ENCODE assay signal across 11 mouse cellular contexts in the genomic region with DNA sequence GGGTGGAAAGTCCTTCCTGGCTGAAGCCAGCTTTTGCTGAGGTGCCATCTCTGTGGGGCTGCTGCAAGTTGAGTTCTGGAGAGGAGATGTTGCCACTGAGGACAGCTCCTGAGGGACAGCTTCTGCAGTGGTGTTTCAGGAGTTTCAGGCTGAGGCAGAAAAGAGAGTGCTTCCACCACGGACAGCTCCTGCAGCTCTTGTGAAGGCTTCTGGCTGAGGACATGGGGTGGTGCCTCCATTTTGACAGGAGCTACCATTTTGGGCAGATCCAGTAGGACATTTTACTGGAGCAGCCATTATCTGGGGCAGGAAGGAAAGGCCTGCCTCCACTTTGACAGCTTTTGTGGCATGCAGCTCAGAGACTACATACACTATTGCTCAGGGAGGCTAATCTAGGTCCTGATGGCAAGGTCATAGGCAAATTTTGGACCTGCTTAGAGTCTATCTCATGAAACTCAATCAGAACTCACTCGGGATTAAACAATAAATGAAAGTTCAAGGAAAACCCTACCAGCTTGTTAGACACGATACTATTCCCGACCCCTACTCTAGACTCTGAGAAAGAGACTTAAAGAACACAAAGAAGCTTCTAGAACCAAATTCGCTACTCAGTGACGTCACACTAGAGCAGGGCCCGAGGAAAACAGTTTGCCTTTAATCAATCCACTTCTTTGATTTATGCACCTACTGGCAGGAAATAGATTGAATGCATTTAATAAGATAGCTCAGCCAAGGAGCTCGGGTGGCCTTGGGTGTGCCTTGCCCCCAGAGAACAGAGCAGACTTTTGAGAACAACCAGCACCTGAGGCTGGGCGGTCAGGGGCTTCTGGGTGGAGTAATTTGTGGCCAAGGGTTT.
DNase-seq lines count a peak whose midpoint lies in the region; ATAC-seq lines count a peak whose summit lies in the region.
"Had no signal": no experiment of that assay in that cellular context is flagged by ENCODE, and none has a peak within 500 bp of the region (broad histone marks: within the 10 kb centered on the region; RNA-seq: fewer than 3 reads in every experiment).

No protein-coding gene starts in this region.

- no peak for ATAC-seq in kidney, embryonic 16.5 days (ENCODE audit: low FRiP score, low TSS enrichment)
- no peak for ATAC-seq in forebrain, embryonic 11.5 days (replicated peaks; ENCODE audit: low FRiP score)
- ATAC-seq in neural tube, embryonic 14.5 days (ENCODE audit: low read depth): peak; percentile 65; the same call in 1 of the 2 replicates
- no peak for ATAC-seq in liver, embryonic 12.5 days

- no peaks in the 10 kb centered on the region for H3K4me1 ChIP-seq in kidney, embryonic 16.5 days (ENCODE audit: insufficient read depth, low read length)
- H3K4me1 ChIP-seq in forebrain, embryonic 11.5 days (replicated peaks; ENCODE audit: control insufficient read depth, insufficient read depth, low read length): peaks cover 7% of the 10 kb centered on the region; the same call in 1 of the 2 replicates
- no peaks in the 10 kb centered on the region for H3K4me1 ChIP-seq in limb, embryonic 10.5 days
- H3K4me1 ChIP-seq in neural tube, embryonic 14.5 days (ENCODE audit: control insufficient read depth, insufficient read depth, low read length): peaks cover 14% of the 10 kb centered on the region
- H3K4me1 ChIP-seq in liver, embryonic 12.5 days: no peaks in the 10 kb centered on the region

- H3K9ac ChIP-seq in kidney, embryonic 16.5 days (replicated peaks; ENCODE audit: low read length): no peak overlapping the region
- no peak overlapping the region for H3K9ac ChIP-seq in forebrain, embryonic 11.5 days (ENCODE audit: low read length)
- no peak overlapping the region for H3K9ac ChIP-seq in neural tube, embryonic 14.5 days (replicated peaks; ENCODE audit: low read depth, low read length)
- H3K9ac ChIP-seq in liver, embryonic 12.5 days: no peak overlapping the region

- H3K4me2 ChIP-seq in kidney, embryonic 16.5 days (replicated peaks; ENCODE audit: low read depth, low read length): no peak overlapping the region
- H3K4me2 ChIP-seq in forebrain, embryonic 11.5 days (ENCODE audit: low read depth, low read length, severe bottlenecking): no peak overlapping the region
- H3K4me2 ChIP-seq in neural tube, embryonic 14.5 days (ENCODE audit: low read depth, low read length): peak overlapping the region; percentile 23; the same call in 1 of the 2 replicates
- H3K4me2 ChIP-seq in liver, embryonic 12.5 days: no peak overlapping the region

- no peak overlapping the region for H3K4me3 ChIP-seq in kidney, embryonic 16.5 days (ENCODE audit: low read length)
- H3K4me3 ChIP-seq in forebrain, embryonic 11.5 days (ENCODE audit: low read depth, low read length): no peak overlapping the region
- H3K4me3 ChIP-seq in limb, embryonic 10.5 days: no peak overlapping the region
- no peak overlapping the region for H3K4me3 ChIP-seq in neural tube, embryonic 14.5 days (ENCODE audit: low read depth, low read length)
- no peak overlapping the region for H3K4me3 ChIP-seq in liver, embryonic 12.5 days

- 80% methylated on average over 9 of the region's 9 CpGs for WGBS in kidney, embryonic 16.5 days
- WGBS in forebrain, embryonic 11.5 days: 54% methylated on average over 9 of the region's 9 CpGs
- 81% methylated on average over 9 of the region's 9 CpGs for WGBS in limb, embryonic 10.5 days
- 39% methylated on average over 9 of the region's 9 CpGs for WGBS in neural tube, embryonic 14.5 days
- WGBS in liver, embryonic 12.5 days (ENCODE audit: insufficient replicate concordance): 63% methylated on average over 9 of the region's 9 CpGs

- H3K27ac ChIP-seq in kidney, embryonic 16.5 days (ENCODE audit: low read length): no peak overlapping the region
- no peak overlapping the region for H3K27ac ChIP-seq in forebrain, embryonic 11.5 days (ENCODE audit: low read depth, low read length)
- no peak overlapping the region for H3K27ac ChIP-seq in limb, embryonic 10.5 days
- peak overlapping the region; percentile 70 for H3K27ac ChIP-seq in neural tube, embryonic 14.5 days (ENCODE audit: low read depth, low read length)
- no peak overlapping the region for H3K27ac ChIP-seq in liver, embryonic 12.5 days

- peak; percentile 22 to 29 for DNase-seq in kidney, postnatal 4 days
- DNase-seq in forebrain, embryonic 11.5 days (ENCODE audit: low spot score): peak; percentile 50
- peak; percentile 31 for DNase-seq in limb, embryonic 10.5 days (ENCODE audit: low spot score)
- no peak for DNase-seq in MN1 (ENCODE audit: low spot score)
- DNase-seq in cerebellum, postnatal 14 days: no peak
- DNase-seq: heart, postnatal 36 days; lung, adult 2 months; thymus, postnatal 4 days had no signal

- H3K27me3 ChIP-seq in kidney, embryonic 16.5 days (ENCODE audit: insufficient read depth, low read length): no peaks in the 10 kb centered on the region
- H3K27me3 ChIP-seq in forebrain, embryonic 11.5 days (ENCODE audit: control insufficient read depth, insufficient read depth, low read length): no peaks in the 10 kb centered on the region
- no peaks in the 10 kb centered on the region for H3K27me3 ChIP-seq in limb, embryonic 10.5 days (ENCODE audit: low read depth, poor library complexity, severe bottlenecking)
- no peaks in the 10 kb centered on the region for H3K27me3 ChIP-seq in neural tube, embryonic 14.5 days (ENCODE audit: control insufficient read depth, insufficient read depth, low read length)
- H3K27me3 ChIP-seq in liver, embryonic 12.5 days (replicated peaks): no peaks in the 10 kb centered on the region

- no peaks in the 10 kb centered on the region for H3K9me3 ChIP-seq in kidney, embryonic 16.5 days (ENCODE audit: low read length)
- H3K9me3 ChIP-seq in forebrain, embryonic 11.5 days (ENCODE audit: control insufficient read depth, low read length): no peaks in the 10 kb centered on the region
- H3K9me3 ChIP-seq in limb, embryonic 10.5 days (replicated peaks): no peaks in the 10 kb centered on the region
- H3K9me3 ChIP-seq in neural tube, embryonic 14.5 days (ENCODE audit: control insufficient read depth, low read length): no peaks in the 10 kb centered on the region
- 0 out of 2 replicates have a peak, but pooled peaks cover 7% of the 10 kb centered on the region for H3K9me3 ChIP-seq in liver, embryonic 12.5 days (replicated peaks)

- H3K36me3 ChIP-seq in kidney, embryonic 16.5 days (ENCODE audit: insufficient read depth, low read length): no peaks in the 10 kb centered on the region
- no peaks in the 10 kb centered on the region for H3K36me3 ChIP-seq in forebrain, embryonic 11.5 days (ENCODE audit: control insufficient read depth, insufficient read depth, low read length)
- H3K36me3 ChIP-seq in limb, embryonic 10.5 days: no peaks in the 10 kb centered on the region
- no peaks in the 10 kb centered on the region for H3K36me3 ChIP-seq in neural tube, embryonic 14.5 days (ENCODE audit: control insufficient read depth, insufficient read depth, low read length)
- no peaks in the 10 kb centered on the region for H3K36me3 ChIP-seq in liver, embryonic 12.5 days

Comparison
In these comparisons a context has a peak if more than half of its experiments do, and no peak if none do; other contexts are left out.
1. DNase-seq: peak in kidney, postnatal 4 days (2 of 2), forebrain, embryonic 11.5 days (single experiment) and limb, embryonic 10.5 days (single experiment); none in MN1 (single experiment) and cerebellum, postnatal 14 days (0 of 2).